ENCODE assay signal across 7 mouse cellular contexts in the genomic region with DNA sequence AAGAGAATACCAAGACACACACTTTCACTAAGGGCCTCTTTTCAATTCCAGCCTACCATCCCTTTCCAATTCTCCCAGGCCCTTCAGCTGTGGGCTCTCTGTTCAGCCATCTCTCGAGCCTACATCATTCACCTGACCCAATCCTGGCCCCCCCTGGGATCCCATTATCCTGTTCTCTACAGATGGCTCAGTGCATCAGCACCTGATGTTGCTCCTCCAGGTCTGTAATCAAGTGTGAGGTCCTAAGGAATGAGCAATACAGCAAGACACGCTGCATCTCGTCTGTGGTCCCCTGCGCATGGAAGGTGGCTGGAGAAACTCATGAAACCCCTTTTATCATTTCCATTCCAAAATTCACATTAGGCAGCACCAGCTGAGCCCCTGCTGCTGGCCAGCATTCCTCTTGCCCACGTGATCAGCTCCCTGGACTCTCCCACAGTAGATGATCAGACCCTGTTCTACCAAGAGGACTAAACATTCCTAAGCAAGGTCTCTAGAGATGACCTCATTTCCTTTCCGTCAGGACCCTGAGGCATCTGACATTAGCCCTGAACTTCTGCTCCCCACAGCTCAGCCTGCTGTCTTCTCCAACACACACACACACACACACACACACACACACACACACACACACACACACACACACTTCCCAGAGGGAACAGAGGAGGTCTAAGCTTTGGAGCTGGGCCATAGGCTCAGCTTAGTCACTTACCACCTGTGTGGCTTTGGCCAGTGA.
DNase-seq lines count a peak whose midpoint lies in the region; ATAC-seq lines count a peak whose summit lies in the region.

No protein-coding gene starts in this region.

- no peak for ATAC-seq in neural tube, embryonic 15.5 days (ENCODE audit: low FRiP score)
- ATAC-seq in heart, embryonic 12.5 days (ENCODE audit: insufficient number of reproducible peaks, low FRiP score), result peak; percentile 59; the same call in 1 of the 2 replicates

- H3K4me2 ChIP-seq in neural tube, embryonic 15.5 days, result no peak overlapping the region
- no peak overlapping the region for H3K4me2 ChIP-seq in heart, embryonic 12.5 days

- H3K36me3 ChIP-seq in neural tube, embryonic 15.5 days, result no peaks in the 10 kb centered on the region
- no peaks in the 10 kb centered on the region for H3K36me3 ChIP-seq in heart, embryonic 12.5 days

- 41% methylated on average over 6 of the region's 6 CpGs for WGBS in neural tube, embryonic 15.5 days
- 50% methylated on average over 6 of the region's 6 CpGs for WGBS in heart, embryonic 12.5 days

- peak; percentile 20 for DNase-seq in neural tube, embryonic 10.5 days (ENCODE audit: extremely low spot score, low spot score)
- peak; percentile 61 for DNase-seq in kidney, postnatal 14 days
- DNase-seq in testis, postnatal 14 days (ENCODE audit: low spot score), result peak; percentile 14
- DNase-seq in urinary bladder, adult 2 months (ENCODE audit: low spot score), result no peak
- no peak for DNase-seq in right cerebral cortex, postnatal 10 days (ENCODE audit: low spot score in 2 of 2)

- no peak overlapping the region for H3K4me3 ChIP-seq in neural tube, embryonic 15.5 days (replicated peaks)
- H3K4me3 ChIP-seq in heart, embryonic 12.5 days, result no peak overlapping the region

- no peaks in the 10 kb centered on the region for H3K9me3 ChIP-seq in neural tube, embryonic 15.5 days (replicated peaks)
- H3K9me3 ChIP-seq in heart, embryonic 12.5 days (replicated peaks), result no peaks in the 10 kb centered on the region

- no peak overlapping the region for H3K9ac ChIP-seq in neural tube, embryonic 15.5 days (replicated peaks)
- H3K9ac ChIP-seq in heart, embryonic 12.5 days, result no peak overlapping the region

- H3K27ac ChIP-seq in neural tube, embryonic 15.5 days (replicated peaks), result no peak overlapping the region
- no peak overlapping the region for H3K27ac ChIP-seq in heart, embryonic 12.5 days (ENCODE audit: poor library complexity, severe bottlenecking)

- no peaks in the 10 kb centered on the region for H3K27me3 ChIP-seq in neural tube, embryonic 15.5 days (replicated peaks)
- H3K27me3 ChIP-seq in heart, embryonic 12.5 days (replicated peaks), result no peaks in the 10 kb centered on the region

- H3K4me1 ChIP-seq in neural tube, embryonic 15.5 days, result no peaks in the 10 kb centered on the region
- peaks cover 9% of the 10 kb centered on the region for H3K4me1 ChIP-seq in heart, embryonic 12.5 days (replicated peaks)

Comparison
In these comparisons a context has a peak if more than half of its experiments do, and no peak if none do; other contexts are left out.
1. DNase-seq: peak in neural tube, embryonic 10.5 days (single experiment), kidney, postnatal 14 days (single experiment) and testis, postnatal 14 days (single experiment); none in urinary bladder, adult 2 months (single experiment) and right cerebral cortex, postnatal 10 days (0 of 2).